Mouse (Mus musculus): Measurements from ENCODE around the gene Rps18.
"Not testable (repeated sequence)": the region's sequence is repeated elsewhere in the genome, so short reads cannot be mapped to it uniquely, and the experiment has no call there.

Rps18 gene

GRCm38 (mm10) chr17:33904835-33905234 is 51.0 kb downstream of the Rps18 start, which contains the start of gene Platr17:
Gene Platr17, plus strand, starts transcription at chr17:33905135.
- not testable (repeated sequence) for DNase-seq (ENCODE audit: low spot score)

GRCm38 (mm10) chr17:33903911-33904651 is 51.7 kb downstream of the Rps18 start:
- DNase-seq (ENCODE audit: low spot score), result not testable (repeated sequence)

DNA sequence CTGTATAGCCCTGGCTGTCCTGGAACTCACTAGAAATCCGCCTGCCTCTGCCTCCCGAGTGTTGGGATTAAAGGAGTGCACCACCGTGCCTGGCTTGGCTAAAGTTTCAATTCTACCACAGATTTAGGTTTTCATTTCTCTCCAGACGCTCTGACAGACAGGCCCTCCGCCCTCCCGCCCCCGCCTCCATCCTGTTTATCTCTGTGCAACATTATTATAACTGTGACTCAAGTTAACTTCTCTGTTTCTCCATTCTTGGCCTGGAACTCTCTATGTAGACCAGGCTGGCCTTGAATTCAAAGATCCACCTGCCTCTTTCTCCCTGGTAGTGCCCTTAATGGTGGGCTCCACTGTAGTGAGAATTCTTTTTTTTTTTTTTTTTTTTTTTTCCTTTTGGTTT is 53.3 kb downstream of the Rps18 start:
- DNase-seq (ENCODE audit: low spot score), result no peak

GRCm38 (mm10) chr17:33902079-33902478 is 53.7 kb downstream of the Rps18 start:
- DNase-seq (ENCODE audit: low spot score), result no peak

Data from spleen, adult 12 weeks (tissue).